ENCODE assay signal across 11 mouse cellular contexts in the genomic region with DNA sequence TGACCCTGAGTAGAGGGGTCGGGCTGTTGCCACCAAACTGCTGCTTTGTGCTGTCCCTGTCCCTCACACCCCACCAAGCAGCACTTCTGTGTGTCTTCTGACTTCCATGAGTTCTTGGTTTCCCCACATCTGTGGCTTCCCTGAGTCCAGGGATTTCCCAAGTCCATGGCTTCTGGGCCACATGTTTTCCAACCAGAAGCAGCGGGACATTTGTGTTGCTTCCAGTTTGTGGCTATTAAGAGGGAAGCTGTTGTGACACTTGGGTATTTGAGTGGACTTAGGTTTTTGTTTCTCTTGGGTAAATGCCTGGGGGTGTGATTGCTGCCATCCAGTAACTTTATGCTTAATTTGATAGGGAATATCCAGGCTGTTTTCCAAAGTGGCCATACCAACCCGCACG. TPM values are rescaled to one million over a fixed set of nuclear protein-coding genes. Genes with fewer than 3 reads are reported as not detected.
A peak's percentile ranks its signal among the peaks of the same experiment; 100 is the strongest.
DNase-seq lines count a peak whose midpoint lies in the region; ATAC-seq and TF ChIP-seq lines count a peak whose summit lies in the region.
"Had no signal": no experiment of that assay in that cellular context is flagged by ENCODE, and none has a peak within 500 bp of the region (broad histone marks: within the 10 kb centered on the region; RNA-seq: fewer than 3 reads in every experiment).

No protein-coding gene starts in this region.

- H3K4me2 ChIP-seq in forebrain, embryonic 12.5 days: no peak overlapping the region
- H3K4me2 ChIP-seq in forebrain, postnatal 0 days (ENCODE audit: low read depth): no peak overlapping the region
- no peak overlapping the region for H3K4me2 ChIP-seq in hindbrain, embryonic 14.5 days (replicated peaks)
- H3K4me2 ChIP-seq in limb, embryonic 11.5 days (ENCODE audit: low read depth, severe bottlenecking): no peak overlapping the region; the same call in 1 of the 2 replicates
- H3K4me2 ChIP-seq: midbrain, embryonic 12.5 days had no signal

- no peak for DNase-seq in forebrain, postnatal 0 days
- no peak for DNase-seq in hindbrain, embryonic 10.5 days (ENCODE audit: low spot score)
- no peak for DNase-seq in hindbrain, embryonic 14.5 days (ENCODE audit: low spot score)
- DNase-seq in adipocyte (ENCODE audit: low spot score): peak; percentile 59
- DNase-seq in limb, embryonic 11.5 days (ENCODE audit: low spot score): peak; percentile 46
- DNase-seq in right cerebral cortex, adult 18-20 months: no peak
- DNase-seq in cerebellum, adult 9-11 months: no peak
- DNase-seq: layer of hippocampus, adult 9-11 months; lung, postnatal 14 days had no signal

- H3K27ac ChIP-seq in forebrain, embryonic 12.5 days: 0 out of 2 replicates have a peak overlapping the region, but pooled peaks have one; percentile 75
- H3K27ac ChIP-seq in forebrain, postnatal 0 days (ENCODE audit: low read depth, low read length): no peak overlapping the region
- peak overlapping the region; percentile 83 for H3K27ac ChIP-seq in hindbrain, embryonic 10.5 days
- no peak overlapping the region for H3K27ac ChIP-seq in hindbrain, embryonic 14.5 days
- H3K27ac ChIP-seq in limb, embryonic 11.5 days (replicated peaks; ENCODE audit: low read depth, low read length): peak overlapping the region; percentile 100

- no peaks in the 10 kb centered on the region; the same call in 1 of the 2 replicates for H3K27me3 ChIP-seq in forebrain, embryonic 12.5 days
- H3K27me3 ChIP-seq in forebrain, postnatal 0 days (ENCODE audit: insufficient read depth, low read length): no peaks in the 10 kb centered on the region
- H3K27me3 ChIP-seq in hindbrain, embryonic 10.5 days (ENCODE audit: insufficient read depth, poor library complexity, severe bottlenecking): no peaks in the 10 kb centered on the region
- no peaks in the 10 kb centered on the region for H3K27me3 ChIP-seq in hindbrain, embryonic 14.5 days (ENCODE audit: control insufficient read depth, insufficient read depth, low read length)
- no peaks in the 10 kb centered on the region for H3K27me3 ChIP-seq in limb, embryonic 11.5 days (ENCODE audit: control insufficient read depth, insufficient read depth, low read length)

- ATAC-seq in forebrain, embryonic 12.5 days (ENCODE audit: low FRiP score): no peak
- no peak for ATAC-seq in forebrain, postnatal 0 days
- ATAC-seq in hindbrain, embryonic 14.5 days (ENCODE audit: low FRiP score): no peak
- no peak for ATAC-seq in limb, embryonic 11.5 days (ENCODE audit: insufficient number of reproducible peaks, low FRiP score, low TSS enrichment, low read depth)

- H3K9ac ChIP-seq in forebrain, embryonic 12.5 days: no peak overlapping the region
- H3K9ac ChIP-seq in forebrain, postnatal 0 days: no peak overlapping the region
- H3K9ac ChIP-seq in hindbrain, embryonic 14.5 days: no peak overlapping the region
- H3K9ac ChIP-seq in limb, embryonic 11.5 days (ENCODE audit: low read length): peak overlapping the region; percentile 1; the same call in 1 of the 2 replicates
- H3K9ac ChIP-seq: midbrain, embryonic 12.5 days had no signal

- H3K4me1 ChIP-seq in forebrain, embryonic 12.5 days: peaks cover 62% of the 10 kb centered on the region
- peaks cover 21% of the 10 kb centered on the region for H3K4me1 ChIP-seq in forebrain, postnatal 0 days (ENCODE audit: insufficient read depth)
- H3K4me1 ChIP-seq in hindbrain, embryonic 10.5 days (replicated peaks): peaks cover 95% of the 10 kb centered on the region
- peaks cover 54% of the 10 kb centered on the region for H3K4me1 ChIP-seq in hindbrain, embryonic 14.5 days (replicated peaks; ENCODE audit: control insufficient read depth, insufficient read depth, low read length)
- H3K4me1 ChIP-seq in limb, embryonic 11.5 days (ENCODE audit: control insufficient read depth, insufficient read depth, low read length): peaks cover 94% of the 10 kb centered on the region

- H3K9me3 ChIP-seq in forebrain, embryonic 12.5 days: no peaks in the 10 kb centered on the region
- no peaks in the 10 kb centered on the region for H3K9me3 ChIP-seq in forebrain, postnatal 0 days (ENCODE audit: low read length)
- H3K9me3 ChIP-seq in hindbrain, embryonic 10.5 days: no peaks in the 10 kb centered on the region
- H3K9me3 ChIP-seq in hindbrain, embryonic 14.5 days (ENCODE audit: control insufficient read depth, low read length): no peaks in the 10 kb centered on the region
- no peaks in the 10 kb centered on the region for H3K9me3 ChIP-seq in limb, embryonic 11.5 days (ENCODE audit: control insufficient read depth, low read length)
- H3K9me3 ChIP-seq: midbrain, embryonic 12.5 days had no signal

- WGBS in forebrain, embryonic 12.5 days: 70% methylated on average over 4 of the region's 4 CpGs
- WGBS in forebrain, postnatal 0 days: 59% methylated on average over 4 of the region's 4 CpGs
- 70% methylated on average over 4 of the region's 4 CpGs for WGBS in hindbrain, embryonic 10.5 days
- WGBS in hindbrain, embryonic 14.5 days: 83% methylated on average over 4 of the region's 4 CpGs
- WGBS in limb, embryonic 11.5 days: 42% methylated on average over 4 of the region's 4 CpGs

- no peak overlapping the region for H3K4me3 ChIP-seq in forebrain, embryonic 12.5 days (replicated peaks)
- no peak overlapping the region for H3K4me3 ChIP-seq in forebrain, postnatal 0 days (ENCODE audit: low read depth, low read length)
- H3K4me3 ChIP-seq in hindbrain, embryonic 10.5 days: no peak overlapping the region
- H3K4me3 ChIP-seq in hindbrain, embryonic 14.5 days (replicated peaks; ENCODE audit: low read length): no peak overlapping the region
- no peak overlapping the region for H3K4me3 ChIP-seq in limb, embryonic 11.5 days (ENCODE audit: low read depth, low read length)
- H3K4me3 ChIP-seq: midbrain, embryonic 12.5 days had no signal

- TF ChIP-seq CTCF in forebrain, postnatal 0 days (IDR thresholded peaks at IDR 0.05; ENCODE audit: low read depth): no peak

- no peaks in the 10 kb centered on the region for H3K36me3 ChIP-seq in forebrain, embryonic 12.5 days (replicated peaks)
- no peaks in the 10 kb centered on the region for H3K36me3 ChIP-seq in forebrain, postnatal 0 days (ENCODE audit: insufficient read depth)
- no peaks in the 10 kb centered on the region for H3K36me3 ChIP-seq in hindbrain, embryonic 10.5 days
- H3K36me3 ChIP-seq in hindbrain, embryonic 14.5 days (replicated peaks; ENCODE audit: control insufficient read depth, insufficient read depth): no peaks in the 10 kb centered on the region
- no peaks in the 10 kb centered on the region for H3K36me3 ChIP-seq in limb, embryonic 11.5 days (ENCODE audit: control insufficient read depth, insufficient read depth, low read length)
- H3K36me3 ChIP-seq: midbrain, embryonic 12.5 days had no signal

RNA-seq across cellular contexts. Expression of a gene that starts 20.5 kb away (rescaled TPM):
- polyA plus RNA-seq in forebrain, embryonic 12.5 days (2016; fragmentation: Nextera tagmentation; extraction: Ambion mirVana): 27.8 and 29.0 TPM in 2 replicates
- 54.8 and 74.0 TPM in 2 replicates for total RNA-seq in forebrain, postnatal 0 days (2014; rRNA removed)
- 59.9 and 77.0 TPM in 2 replicates for polyA plus RNA-seq in forebrain, postnatal 0 days (2015; fragmentation: Nextera tagmentation; extraction: Ambion mirVana)
- 29.9 and 37.4 TPM in 2 replicates for polyA plus RNA-seq in hindbrain, embryonic 10.5 days (2016; fragmentation: Nextera tagmentation; extraction: Ambion mirVana)
- 48.8 and 51.7 TPM in 2 replicates for polyA plus RNA-seq in hindbrain, embryonic 14.5 days (2014; fragmentation: Nextera tagmentation; extraction: Ambion mirVana)
- 57.5 and 60.1 TPM in 2 replicates for polyA plus RNA-seq in limb, embryonic 11.5 days (2014; fragmentation: Nextera tagmentation; extraction: Ambion mirVana)

Comparison
In these comparisons a context has a peak if more than half of its experiments do, and no peak if none do; other contexts are left out.
1. H3K27ac ChIP-seq: peak in forebrain, embryonic 12.5 days (single experiment), hindbrain, embryonic 10.5 days (single experiment) and limb, embryonic 11.5 days (single experiment); none in forebrain, postnatal 0 days (single experiment) and hindbrain, embryonic 14.5 days (single experiment).
2. DNase-seq: peak in adipocyte (single experiment) and limb, embryonic 11.5 days (single experiment); none in forebrain, postnatal 0 days (single experiment), hindbrain, embryonic 10.5 days (single experiment), hindbrain, embryonic 14.5 days (single experiment), right cerebral cortex, adult 18-20 months (single experiment) and cerebellum, adult 9-11 months (single experiment).